Mouse (Mus musculus) midbrain, embryonic 16.5 days (tissue): ENCODE measurements around the gene Dclk1. TPM values are rescaled to one million over a fixed set of nuclear protein-coding genes. Genes with fewer than 3 reads are reported as not detected.
"Not testable (repeated sequence)": the region's sequence is repeated elsewhere in the genome, so short reads cannot be mapped to it uniquely, and the experiment has no call there.

ENCODE experiments used
- ATAC-seq: fragments of 200-750 bp; cut with Nextera tagmentation; 2 replicates; pipeline ENCODE4 v1.8.0; 2017; ENCODE audit warnings: moderate TSS enrichment
- H3K27ac ChIP-seq: fragments of 300-500 bp; sonication (generic); 2 replicates; pipeline ENCODE4 v1.5.1; 2014; ENCODE audit warnings: mild to moderate bottlenecking, low read length, mixed read lengths
- H3K27me3 ChIP-seq: fragments of 300-500 bp; sonication (generic); 2 replicates; pipeline ENCODE4 v1.6.1; 2014; ENCODE audit warnings: low read depth, low read length, mixed read lengths; ENCODE audit not compliant: control insufficient read depth, insufficient read depth
- H3K36me3 ChIP-seq: fragments of 300-500 bp; sonication (generic); 2 replicates; pipeline ENCODE4 v1.6.1; 2014; ENCODE audit warnings: mild to moderate bottlenecking, low read length, moderate library complexity, mixed read lengths; ENCODE audit not compliant: control insufficient read depth, insufficient read depth
- H3K4me1 ChIP-seq: fragments of 300-500 bp; sonication (generic); 2 replicates; pipeline ENCODE4 v1.6.1; 2014; ENCODE audit warnings: mild to moderate bottlenecking, low read length, mixed read lengths; ENCODE audit not compliant: control insufficient read depth, insufficient read depth
- H3K4me2 ChIP-seq: fragments of 300-500 bp; sonication (generic); 2 replicates; pipeline ENCODE4 v1.6.1; 2014; ENCODE audit warnings: mild to moderate bottlenecking, low read length, mixed read lengths
- H3K4me3 ChIP-seq: fragments of 300-500 bp; sonication (generic); 2 replicates; pipeline ENCODE4 v1.5.1; 2014; ENCODE audit warnings: low read depth, mild to moderate bottlenecking, low read length, moderate library complexity, mixed read lengths
- H3K9ac ChIP-seq: fragments of 300-500 bp; sonication (generic); 2 replicates; pipeline ENCODE4 v1.6.1; 2014; ENCODE audit warnings: low read depth, low read length, mixed read lengths
- H3K9me3 ChIP-seq: fragments of 300-500 bp; sonication (generic); replicated peaks from 2 replicates; pipeline ENCODE4 v1.6.1; 2014; ENCODE audit warnings: mild to moderate bottlenecking, low read length, mixed read lengths; ENCODE audit not compliant: control insufficient read depth, poor library complexity, severe bottlenecking
- WGBS: fragments of 180-500 bp; shearing (Covaris S2); extraction: QIAGEN DNeasy Blood & Tissue Kit; methylation state at CpG from one replicate; pipeline ENCODE4 v1.1.7; 2014; 5-methylcytosine and 5-hydroxymethylcytosine counted together
- polyA plus RNA-seq: library from polyadenylated mRNA; unstranded; fragments of >200 nt; fragmentation: Nextera tagmentation; extraction: Ambion mirVana; gene quantifications from 2 replicates; pipeline ENCODE4 v1.2.1, GENCODE M21; 2015

Gene Dclk1
- 293 and 328 TPM in 2 replicates for polyA plus RNA-seq

DNA sequence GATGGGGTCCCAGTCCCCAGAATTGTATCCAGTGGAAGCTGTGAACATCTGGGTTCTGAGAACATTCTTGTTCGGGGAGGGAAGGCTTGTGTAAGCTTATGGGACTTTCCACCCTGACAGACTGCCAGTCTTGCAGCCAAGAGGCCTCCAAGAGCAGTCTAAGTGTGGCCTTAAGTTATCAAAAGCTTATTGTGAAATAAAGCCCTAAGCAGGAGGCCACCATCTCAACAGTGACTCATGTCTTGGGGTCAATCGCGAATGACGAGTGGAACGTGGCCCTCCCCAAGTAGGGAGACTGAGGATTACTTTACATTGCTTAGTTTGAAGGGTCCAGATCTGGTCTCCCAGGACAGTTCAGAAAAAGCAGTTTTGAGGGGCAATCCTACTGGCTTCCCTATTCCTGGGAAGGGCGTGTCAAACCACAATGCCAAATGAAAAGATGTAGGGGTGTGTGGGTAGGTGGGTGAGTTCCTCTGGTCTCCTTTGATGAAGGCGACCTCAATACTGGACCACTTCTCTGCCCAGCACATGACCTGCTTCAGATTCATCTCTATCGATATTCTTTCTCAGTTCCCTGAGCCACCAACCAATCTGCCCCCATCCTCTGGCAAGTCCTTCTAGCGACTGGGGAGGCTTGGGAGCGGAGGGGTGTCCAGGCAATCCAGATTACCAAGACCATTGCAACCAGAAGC is at the start of gene Dclk1:
TSS of gene Dclk1 (plus strand) at position 635 of the 692 bp plus-strand sequence.
- WGBS, result 29% methylated on average over 10 of the region's 10 CpGs
- no peaks in the 10 kb centered on the region for H3K9me3 ChIP-seq
- ATAC-seq, result peak; percentile 21

DNA sequence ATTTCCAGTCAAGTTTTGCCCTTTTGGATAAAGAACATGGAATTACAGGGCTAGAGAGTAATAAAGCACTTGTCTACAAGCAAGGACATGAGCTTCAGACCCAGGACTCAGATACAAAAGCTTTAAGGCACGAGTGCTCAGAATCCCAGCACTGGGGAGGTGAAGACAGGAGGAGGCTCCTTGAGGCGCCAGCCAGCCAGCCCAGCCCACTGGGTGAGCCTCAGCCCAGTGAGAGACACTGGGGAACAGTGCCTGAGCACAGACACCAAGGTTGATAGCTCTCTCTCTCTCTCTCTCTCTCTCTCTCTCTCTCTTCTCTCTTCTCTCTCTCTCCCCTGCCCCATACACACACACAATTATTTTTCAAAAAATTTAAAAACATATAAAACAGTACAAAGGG is 48.8 kb upstream of the Dclk1 start:
- H3K36me3 ChIP-seq, result no peaks in the 10 kb centered on the region
- no peaks in the 10 kb centered on the region for H3K27me3 ChIP-seq
- no peak overlapping the region for H3K9ac ChIP-seq
- no peak overlapping the region for H3K4me2 ChIP-seq
- WGBS, result 76% methylated on average over 2 of the region's 2 CpGs
- no peak for ATAC-seq
- no peak overlapping the region for H3K27ac ChIP-seq
- H3K9me3 ChIP-seq, result no peaks in the 10 kb centered on the region
- no peak overlapping the region for H3K4me3 ChIP-seq
- no peaks in the 10 kb centered on the region for H3K4me1 ChIP-seq

More for the DNA sequence above, at the start of gene Dclk1:
- Histone ChIP-seq H3K36me3 (no peaks in the 10 kb centered on the region), H3K4me3 (peak within 1 kb of the TSS; percentile 93), H3K27ac (peak within 1 kb of the TSS; percentile 100), H3K4me2 (peak within 1 kb of the TSS; percentile 78), H3K4me1 (peaks cover 31% of the 10 kb centered on the region), H3K27me3 (no peaks in the 10 kb centered on the region), H3K9ac (peak within 1 kb of the TSS; percentile 100)

DNA sequence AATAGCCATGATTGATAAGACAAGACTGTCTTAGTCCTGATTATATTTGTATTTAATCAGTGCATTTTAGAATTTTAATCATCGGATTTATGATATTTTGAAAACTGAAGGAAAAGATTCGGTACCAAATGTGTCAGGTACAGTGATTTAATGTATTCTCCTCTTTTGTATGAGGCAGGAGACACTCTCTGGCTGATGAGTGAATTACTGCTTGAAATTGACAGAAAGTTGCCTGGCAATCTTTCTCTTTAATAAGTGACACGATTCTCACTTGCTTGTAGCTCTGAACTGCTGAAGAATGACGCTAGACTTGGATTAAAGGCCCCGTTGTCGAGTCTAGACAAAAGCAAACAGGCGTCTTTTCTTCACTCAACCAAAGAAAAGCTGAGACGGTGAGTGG is 47.4 kb upstream of the Dclk1 start:
- Histone ChIP-seq H3K27me3 (no peaks in the 10 kb centered on the region), H3K9ac (no peak overlapping the region), H3K4me3 (no peak overlapping the region), H3K9me3 (no peaks in the 10 kb centered on the region), H3K4me2 (no peak overlapping the region), H3K36me3 (no peaks in the 10 kb centered on the region), H3K4me1 (no peaks in the 10 kb centered on the region), H3K27ac (no peak overlapping the region)
- ATAC-seq, result no peak
- WGBS, result 46% methylated on average over 8 of the region's 8 CpGs

DNA sequence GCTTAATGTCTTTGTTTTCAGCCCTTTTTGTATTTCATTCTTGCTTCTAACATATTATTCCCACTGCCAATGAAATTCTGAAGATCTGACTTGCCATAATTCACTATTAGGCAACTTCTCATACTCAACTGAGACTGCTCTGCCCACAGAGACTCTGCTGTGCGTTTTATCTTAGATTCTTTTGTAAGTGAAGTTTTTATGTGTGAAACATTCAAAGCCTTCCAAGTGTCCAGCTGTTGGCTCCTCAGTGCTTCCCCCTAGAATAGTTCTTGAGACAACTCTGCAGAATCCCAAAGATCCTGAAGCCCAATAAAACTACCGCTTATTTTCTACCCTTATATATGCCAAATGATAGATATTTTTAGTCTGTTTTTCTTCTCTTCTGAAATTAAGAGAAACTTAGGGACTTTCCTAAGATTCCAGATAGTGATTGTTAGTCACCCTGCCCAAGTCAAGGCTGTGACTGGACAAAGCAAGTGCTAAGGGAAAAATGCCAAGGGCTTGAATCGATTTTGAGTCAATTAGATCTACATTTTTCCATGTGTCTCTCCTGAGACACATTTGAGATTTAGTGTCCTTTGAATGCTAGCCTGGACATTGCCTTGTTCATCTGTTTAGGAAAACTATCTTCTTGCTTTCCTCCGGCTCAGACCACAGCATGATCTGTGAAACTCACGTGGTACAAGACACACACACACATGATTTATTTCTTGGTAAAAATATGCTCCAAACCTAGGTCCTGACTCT is 46.4 kb upstream of the Dclk1 start:
- H3K27me3 ChIP-seq, result no peaks in the 10 kb centered on the region
- H3K9me3 ChIP-seq, result no peaks in the 10 kb centered on the region
- no peak for ATAC-seq
- H3K4me1 ChIP-seq, result no peaks in the 10 kb centered on the region
- H3K4me2 ChIP-seq, result no peak overlapping the region
- H3K9ac ChIP-seq, result no peak overlapping the region
- no peaks in the 10 kb centered on the region for H3K36me3 ChIP-seq
- WGBS, result 87% methylated on average over 5 of the region's 5 CpGs
- H3K4me3 ChIP-seq, result no peak overlapping the region
- no peak overlapping the region for H3K27ac ChIP-seq

DNA sequence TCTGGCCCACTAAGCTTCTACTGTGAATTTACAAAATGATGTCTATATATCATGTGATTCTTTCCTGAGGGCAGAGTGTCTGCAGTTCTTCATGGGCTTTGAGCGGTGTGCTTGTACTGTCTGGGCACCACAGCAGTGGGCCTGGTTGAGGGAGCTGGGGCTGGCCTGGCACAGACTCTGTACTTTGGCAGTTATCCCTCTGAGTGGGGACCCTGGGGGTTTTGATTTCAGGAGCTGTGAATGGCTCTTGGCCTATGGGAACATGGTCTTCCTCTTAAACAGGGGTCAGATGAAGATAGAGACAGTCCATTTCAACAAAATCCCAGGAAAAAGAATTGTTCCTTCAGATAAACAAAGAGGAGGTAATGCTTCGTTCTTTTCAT is 45.8 kb upstream of the Dclk1 start:
- H3K27me3 ChIP-seq, result no peaks in the 10 kb centered on the region
- no peaks in the 10 kb centered on the region for H3K9me3 ChIP-seq
- WGBS, result 95% methylated on average over 2 of the region's 2 CpGs
- H3K27ac ChIP-seq, result no peak overlapping the region
- no peak overlapping the region for H3K4me3 ChIP-seq
- ATAC-seq, result no peak
- H3K4me1 ChIP-seq, result no peaks in the 10 kb centered on the region
- H3K4me2 ChIP-seq, result no peak overlapping the region
- no peaks in the 10 kb centered on the region for H3K36me3 ChIP-seq
- no peak overlapping the region for H3K9ac ChIP-seq

DNA sequence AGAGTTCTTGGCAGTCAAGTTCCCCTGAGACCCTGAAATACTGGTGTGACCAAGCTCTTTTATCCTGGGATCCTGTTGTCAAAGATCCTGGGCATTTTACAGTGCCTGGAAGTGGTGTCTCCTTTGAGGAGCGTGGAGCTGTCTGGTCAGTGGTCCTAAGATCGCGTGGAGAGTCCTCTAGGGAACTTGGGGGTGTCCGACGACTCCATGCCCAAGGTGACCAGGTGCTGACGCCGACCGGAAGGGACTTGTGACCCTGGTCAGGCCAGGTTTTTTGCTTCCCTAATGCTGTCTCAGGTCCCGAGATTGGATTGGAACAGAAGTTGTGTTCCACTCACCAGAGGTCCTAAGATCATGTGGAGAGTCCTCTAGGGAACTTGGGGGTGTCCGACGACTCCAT is 38.5 kb upstream of the Dclk1 start:
- H3K36me3 ChIP-seq, H3K9ac ChIP-seq, H3K4me1 ChIP-seq, H3K4me3 ChIP-seq, H3K9me3 ChIP-seq, ATAC-seq, H3K27me3 ChIP-seq, H3K27ac ChIP-seq, H3K4me2 ChIP-seq: not testable (repeated sequence)
- 93% methylated on average over 11 of the region's 11 CpGs for WGBS

DNA sequence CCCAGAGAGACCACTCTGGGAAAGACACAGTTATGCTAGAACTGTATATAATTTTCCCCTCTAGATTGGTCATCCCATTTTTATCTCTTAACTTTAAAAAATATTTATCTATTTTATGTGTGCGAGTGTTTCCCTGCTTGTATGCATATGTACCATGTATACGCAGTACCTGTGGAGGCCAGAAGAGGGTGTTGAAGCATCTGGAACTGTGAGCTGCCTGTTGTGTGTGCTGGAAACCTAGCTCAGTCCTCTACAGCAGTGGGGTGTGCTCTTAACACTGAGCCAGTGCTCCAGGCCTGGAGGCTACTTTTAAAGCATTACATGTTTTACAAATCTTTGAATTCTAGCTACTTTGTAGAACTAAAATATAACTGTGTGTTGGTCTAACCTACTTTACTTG is 35.8 kb upstream of the Dclk1 start:
- H3K27me3 ChIP-seq, result no peaks in the 10 kb centered on the region
- no peak overlapping the region for H3K9ac ChIP-seq
- H3K9me3 ChIP-seq, result no peaks in the 10 kb centered on the region
- H3K36me3 ChIP-seq, result no peaks in the 10 kb centered on the region
- no peak overlapping the region for H3K27ac ChIP-seq
- no peak overlapping the region for H3K4me3 ChIP-seq
- WGBS, result 98% methylated on average over 2 of the region's 2 CpGs
- H3K4me2 ChIP-seq, result no peak overlapping the region
- ATAC-seq, result no peak
- H3K4me1 ChIP-seq, result 0 out of 2 replicates have a peak, but pooled peaks cover 2% of the 10 kb centered on the region

DNA sequence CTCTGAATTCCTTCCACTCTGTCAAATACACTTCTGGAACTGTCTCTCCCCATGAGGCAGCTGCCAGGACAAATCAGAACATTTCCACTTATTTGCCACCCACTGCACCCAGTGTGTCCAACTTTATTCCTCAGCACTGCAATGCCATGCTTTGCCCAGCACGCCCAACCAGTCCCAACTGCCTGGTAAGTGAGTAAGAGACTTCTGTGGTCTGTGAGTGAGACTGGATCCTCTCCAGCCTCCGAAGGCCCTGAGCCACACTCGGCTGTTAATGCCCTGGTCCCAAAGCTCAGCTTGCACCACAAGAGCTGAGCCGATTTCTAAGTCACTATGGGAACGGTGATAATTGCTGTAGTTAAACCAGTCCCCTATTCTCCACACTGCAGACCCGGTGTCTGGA is 34.5 kb upstream of the Dclk1 start:
- no peak for ATAC-seq
- Histone ChIP-seq H3K4me1 (0 out of 2 replicates have a peak, but pooled peaks cover 2% of the 10 kb centered on the region), H3K9ac (no peak overlapping the region), H3K27ac (no peak overlapping the region), H3K9me3 (no peaks in the 10 kb centered on the region), H3K4me3 (no peak overlapping the region), H3K27me3 (no peaks in the 10 kb centered on the region), H3K36me3 (no peaks in the 10 kb centered on the region), H3K4me2 (no peak overlapping the region)
- 40% methylated on average over 6 of the region's 6 CpGs for WGBS

DNA sequence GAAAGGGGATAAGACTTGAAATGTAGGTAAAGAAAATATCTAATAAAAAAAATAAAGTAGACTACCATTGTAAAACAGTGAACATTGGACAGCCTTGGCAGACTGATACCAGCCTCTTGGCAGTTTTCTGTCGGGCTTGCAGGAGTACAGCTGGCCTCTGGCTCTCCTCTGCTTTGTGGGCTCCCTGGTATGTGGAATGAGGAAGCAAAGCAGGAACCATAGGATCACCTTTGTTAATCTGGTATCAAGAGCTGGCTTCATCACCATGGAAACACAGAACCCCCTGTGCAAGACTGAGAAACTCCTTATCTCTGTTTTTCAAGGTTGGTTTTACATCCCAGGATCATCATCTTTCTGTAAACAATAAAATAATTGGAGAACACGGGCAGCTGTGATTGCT is 29.9 kb upstream of the Dclk1 start:
- no peak overlapping the region for H3K9ac ChIP-seq
- no peaks in the 10 kb centered on the region for H3K9me3 ChIP-seq
- ATAC-seq, result 0 out of 2 replicates have a peak, but pooled peaks have one; percentile 54
- no peaks in the 10 kb centered on the region for H3K27me3 ChIP-seq
- WGBS, result 28% methylated on average over 2 of the region's 2 CpGs
- H3K4me2 ChIP-seq, result no peak overlapping the region
- no peaks in the 10 kb centered on the region for H3K36me3 ChIP-seq
- H3K27ac ChIP-seq, result no peak overlapping the region
- no peak overlapping the region for H3K4me3 ChIP-seq
- H3K4me1 ChIP-seq, result 0 out of 2 replicates have a peak, but pooled peaks cover 4% of the 10 kb centered on the region
